Mouse (Mus musculus): ENCODE results near the gene Kirrel3.

Kirrel3 gene

GRCm38 (mm10) chr9:35026311-35026710, 540.6 kb downstream of the Kirrel3 start:
- DNase-seq (ENCODE audit: low read depth, low spot score), result no peak

- no peak for DNase-seq (ENCODE audit: low read depth, low spot score)
These were observed 541.2 kb downstream of the Kirrel3 start for GRCm38 (mm10) chr9:35026897-35027311.

GRCm38 (mm10) chr9:35027382-35027997, 541.8 kb downstream of the Kirrel3 start:
- DNase-seq (ENCODE audit: low read depth, low spot score), result no peak

- no peak for DNase-seq (ENCODE audit: low read depth, low spot score)
These were observed 545.1 kb downstream of the Kirrel3 start for GRCm38 (mm10) chr9:35030823-35031222.

- no peak for DNase-seq (ENCODE audit: low read depth, low spot score)
These were observed 546.8 kb downstream of the Kirrel3 start for GRCm38 (mm10) chr9:35032457-35032856.

GRCm38 (mm10) chr9:35035074-35035473, 549.4 kb downstream of the Kirrel3 start:
- DNase-seq (ENCODE audit: low read depth, low spot score), result no peak

GRCm38 (mm10) chr9:35038922-35039586, 553.4 kb downstream of the Kirrel3 start:
- no peak for DNase-seq (ENCODE audit: low read depth, low spot score)

GRCm38 (mm10) chr9:35039846-35040245, 554.2 kb downstream of the Kirrel3 start:
- DNase-seq (ENCODE audit: low read depth, low spot score), result no peak

- DNase-seq (ENCODE audit: low read depth, low spot score), result no peak
These were observed 555.8 kb downstream of the Kirrel3 start for GRCm38 (mm10) chr9:35041493-35041892.

- no peak for DNase-seq (ENCODE audit: low read depth, low spot score)
These were observed 557.9 kb downstream of the Kirrel3 start for GRCm38 (mm10) chr9:35043619-35044018.

GRCm38 (mm10) chr9:35044458-35044857, 558.8 kb downstream of the Kirrel3 start:
- DNase-seq (ENCODE audit: low read depth, low spot score), result no peak

GRCm38 (mm10) chr9:35045031-35045531, 559.4 kb downstream of the Kirrel3 start:
- DNase-seq (ENCODE audit: low read depth, low spot score), result no peak

- DNase-seq (ENCODE audit: low read depth, low spot score), result no peak
These were observed 560.1 kb downstream of the Kirrel3 start for GRCm38 (mm10) chr9:35045756-35046155.

GRCm38 (mm10) chr9:35048449-35048848, 562.8 kb downstream of the Kirrel3 start:
- no peak for DNase-seq (ENCODE audit: low read depth, low spot score)

GRCm38 (mm10) chr9:35049891-35050527, 564.3 kb downstream of the Kirrel3 start:
- no peak for DNase-seq (ENCODE audit: low read depth, low spot score)

- no peak for DNase-seq (ENCODE audit: low read depth, low spot score)
These were observed 565.2 kb downstream of the Kirrel3 start for GRCm38 (mm10) chr9:35050701-35051454.

GRCm38 (mm10) chr9:35051666-35052065, 566.0 kb downstream of the Kirrel3 start:
- no peak for DNase-seq (ENCODE audit: low read depth, low spot score)

GRCm38 (mm10) chr9:35052671-35053070, 567.0 kb downstream of the Kirrel3 start:
- DNase-seq (ENCODE audit: low read depth, low spot score), result no peak

GRCm38 (mm10) chr9:35053081-35053480, 567.4 kb downstream of the Kirrel3 start:
- DNase-seq (ENCODE audit: low read depth, low spot score), result no peak

- DNase-seq (ENCODE audit: low read depth, low spot score), result no peak
These were observed 568.0 kb downstream of the Kirrel3 start for GRCm38 (mm10) chr9:35053669-35054068.

GRCm38 (mm10) chr9:35055528-35056330, 570.0 kb downstream of the Kirrel3 start:
- DNase-seq (ENCODE audit: low read depth, low spot score), result no peak
